Mouse (Mus musculus): ENCODE results near the gene Rps19bp1. TPM values are rescaled to one million over a fixed set of nuclear protein-coding genes. Genes with fewer than 3 reads are reported as not detected.

The Rps19bp1 gene
- polyA plus RNA-seq, 1 experiment from 2014 or later = 63.8 TPM

DNA sequence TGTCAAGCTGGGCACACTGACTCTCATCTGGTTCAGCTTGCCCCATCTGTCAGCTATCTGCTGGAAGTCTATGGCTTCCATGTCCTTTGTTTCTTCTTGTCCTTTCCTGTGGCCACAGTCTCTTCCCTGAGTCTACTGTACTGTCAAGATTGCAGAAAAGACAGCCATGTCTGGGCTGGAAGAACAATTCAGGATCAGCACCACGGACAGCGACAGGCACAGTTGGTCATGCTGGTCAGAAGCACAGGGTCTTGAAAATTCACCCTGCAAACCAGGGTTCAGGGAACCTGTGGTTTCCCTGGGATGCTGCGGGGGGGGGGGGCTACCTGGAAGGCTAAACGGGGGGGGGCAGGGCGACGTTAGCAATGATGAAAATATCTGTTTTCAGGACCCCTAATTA, 13.5 kb upstream of the Rps19bp1 start:
- Histone ChIP-seq H3K9me3 (replicated peaks) (no peaks in the 10 kb centered on the region), H3K9ac (no peak overlapping the region), H3K4me3 (no peak overlapping the region), H3K4me1 (peaks cover 4% of the 10 kb centered on the region; the same call in 1 of the 2 replicates), H3K27ac (no peak overlapping the region), H3K27me3 (peaks cover 33% of the 10 kb centered on the region; the same call in 1 of the 2 replicates), H3K36me3 (ENCODE audit: poor library complexity, severe bottlenecking) (no peaks in the 10 kb centered on the region), H3K4me2 (no peak overlapping the region)
- ATAC-seq = no peak
- 2% methylated on average over 6 of the region's 6 CpGs for WGBS

DNA sequence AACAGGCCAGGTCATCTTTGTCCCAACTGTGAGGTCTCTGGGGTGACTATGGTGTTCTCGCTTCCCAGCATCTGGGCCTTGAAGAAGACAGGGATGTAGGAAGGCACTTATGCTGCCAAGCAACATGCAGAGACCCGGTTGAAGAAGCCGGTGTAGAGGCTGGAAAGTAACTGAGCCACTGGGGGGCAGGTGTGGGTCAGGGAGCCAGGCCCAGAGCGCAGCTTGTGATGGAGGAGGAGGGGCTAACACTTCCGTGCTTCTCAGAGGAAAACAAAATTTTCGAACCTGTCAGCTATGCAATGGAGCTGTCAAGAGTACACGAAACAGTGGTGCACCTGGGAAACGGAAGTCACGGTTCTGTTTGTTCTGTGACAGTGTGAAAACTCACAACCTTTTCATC, 13.0 kb upstream of the Rps19bp1 start:
- ATAC-seq = no peak
- H3K9ac ChIP-seq = no peak overlapping the region
- peaks cover 9% of the 10 kb centered on the region for H3K4me1 ChIP-seq
- no peak overlapping the region for H3K4me2 ChIP-seq
- no peaks in the 10 kb centered on the region for H3K9me3 ChIP-seq (replicated peaks)
- no peak overlapping the region for H3K27ac ChIP-seq
- peaks cover 28% of the 10 kb centered on the region; the same call in 1 of the 2 replicates for H3K27me3 ChIP-seq
- no peak overlapping the region for H3K4me3 ChIP-seq
- 43% methylated on average over 9 of the region's 9 CpGs for WGBS
- H3K36me3 ChIP-seq (ENCODE audit: poor library complexity, severe bottlenecking) = no peaks in the 10 kb centered on the region

DNA sequence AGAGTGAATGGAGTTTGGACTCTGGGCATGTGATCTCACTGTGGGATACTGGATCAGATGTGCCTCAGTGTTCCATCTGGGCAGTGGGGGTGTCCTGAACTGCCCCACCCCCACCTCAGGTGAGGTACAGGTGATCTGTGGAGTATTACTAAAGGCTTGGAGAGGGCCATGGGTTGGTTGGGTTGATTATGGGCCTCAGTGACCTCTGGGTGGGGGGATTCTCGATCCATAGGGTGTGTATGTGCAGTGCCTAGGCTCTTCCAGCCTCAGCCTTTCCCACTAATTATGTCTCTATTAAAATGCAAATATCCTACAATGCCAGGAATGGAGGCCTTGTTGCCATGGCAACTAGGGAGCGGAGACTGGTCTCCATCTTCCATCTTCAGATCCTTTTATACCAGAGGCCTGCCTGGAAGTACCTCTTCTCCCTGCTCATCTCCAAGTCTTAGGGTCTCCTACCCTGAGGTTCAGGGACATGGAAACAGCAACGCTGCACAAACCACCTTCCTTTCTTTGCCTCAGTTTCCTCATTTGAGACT, 7.8 kb upstream of the Rps19bp1 start:
- Histone ChIP-seq H3K36me3 (ENCODE audit: poor library complexity, severe bottlenecking) (no peaks in the 10 kb centered on the region), H3K4me1 (peaks cover 9% of the 10 kb centered on the region), H3K4me3 (no peak overlapping the region), H3K4me2 (no peak overlapping the region), H3K9me3 (replicated peaks) (peaks cover 14% of the 10 kb centered on the region; the same call in 1 of the 2 replicates), H3K27me3 (0 out of 2 replicates have a peak, but pooled peaks cover 9% of the 10 kb centered on the region), H3K9ac (no peak overlapping the region), H3K27ac (no peak overlapping the region)
- no peak for ATAC-seq
- 38% methylated on average over 3 of the region's 3 CpGs for WGBS

DNA sequence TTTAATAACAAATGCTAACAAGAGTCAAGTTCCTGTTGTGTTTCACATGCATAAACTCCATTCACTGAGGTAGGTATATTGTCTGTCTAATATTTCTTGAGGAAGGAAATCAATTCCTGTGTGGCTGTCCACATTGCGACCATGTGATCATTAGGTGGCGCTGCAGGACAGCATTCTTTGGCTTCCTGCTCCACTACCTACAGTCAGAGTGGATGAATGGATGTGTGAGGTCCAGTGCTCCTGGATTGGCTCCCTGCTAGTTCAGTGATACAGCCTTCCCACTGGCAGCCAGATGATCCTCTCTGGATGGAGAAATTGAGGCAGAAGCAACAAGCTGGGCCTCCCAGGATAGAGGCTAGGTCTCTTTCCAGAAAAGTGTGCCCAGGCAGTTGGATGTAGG, 2.2 kb upstream of the Rps19bp1 start:
- Histone ChIP-seq H3K4me1 (peaks cover 19% of the 10 kb centered on the region), H3K27me3 (0 out of 2 replicates have a peak, but pooled peaks cover 3% of the 10 kb centered on the region), H3K9me3 (replicated peaks) (peaks cover 14% of the 10 kb centered on the region; the same call in 1 of the 2 replicates), H3K9ac (no peak overlapping the region), H3K36me3 (ENCODE audit: poor library complexity, severe bottlenecking) (no peaks in the 10 kb centered on the region), H3K4me2 (no peak overlapping the region), H3K4me3 (no peak overlapping the region), H3K27ac (no peak overlapping the region)
- 0 out of 2 replicates have a peak, but pooled peaks have one; percentile 52 for ATAC-seq
- WGBS = 2% methylated on average over 2 of the region's 2 CpGs

DNA sequence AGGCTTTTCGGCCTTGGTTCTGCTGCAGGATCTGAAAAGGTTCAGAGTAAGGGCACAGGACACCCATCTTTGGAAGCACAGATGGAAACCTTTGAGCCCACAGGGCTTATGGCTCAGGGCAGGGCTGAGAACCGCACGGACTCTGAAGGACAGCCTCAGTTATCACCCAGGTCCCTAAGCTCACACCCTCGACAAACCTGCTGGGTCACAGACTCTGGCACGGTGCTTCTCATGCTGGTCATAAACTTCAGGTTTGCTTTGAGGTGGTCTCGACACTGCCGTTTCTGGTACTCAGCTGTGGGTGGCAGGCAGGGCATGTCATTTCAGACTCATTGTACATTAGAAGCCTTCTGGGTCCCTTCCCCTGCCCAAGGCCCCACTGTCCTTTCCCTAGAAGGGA, 3.0 kb downstream of the Rps19bp1 start:
- no peaks in the 10 kb centered on the region for H3K27me3 ChIP-seq
- peaks cover 44% of the 10 kb centered on the region for H3K36me3 ChIP-seq (ENCODE audit: poor library complexity, severe bottlenecking)
- no peak overlapping the region for H3K4me2 ChIP-seq
- no peak for ATAC-seq
- H3K9ac ChIP-seq = no peak overlapping the region
- peaks cover 45% of the 10 kb centered on the region for H3K4me1 ChIP-seq
- 89% methylated on average over 7 of the region's 7 CpGs for WGBS
- no peak overlapping the region for H3K4me3 ChIP-seq
- no peaks in the 10 kb centered on the region for H3K9me3 ChIP-seq (replicated peaks)
- H3K27ac ChIP-seq = no peak overlapping the region

DNA sequence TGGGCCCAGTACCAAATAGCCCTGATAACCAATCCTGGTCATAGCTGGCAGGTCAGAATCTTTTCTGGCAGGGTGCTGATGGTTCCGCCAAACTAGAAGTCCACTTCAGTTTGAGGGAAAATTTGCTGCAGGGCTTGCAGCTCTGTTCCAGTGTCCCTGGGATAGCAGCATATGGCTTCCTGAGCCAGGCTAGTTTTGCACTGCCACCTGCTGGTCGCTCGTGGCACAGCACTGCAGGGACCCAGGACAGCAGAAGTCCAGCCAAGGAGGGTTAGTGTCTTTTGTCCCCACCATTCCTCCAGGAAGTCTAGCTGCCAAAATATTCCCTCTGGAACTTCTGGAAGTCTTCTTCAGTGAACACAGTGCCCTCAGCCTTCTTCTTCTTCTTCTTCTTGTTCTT, 3.4 kb downstream of the Rps19bp1 start:
- no peaks in the 10 kb centered on the region for H3K9me3 ChIP-seq (replicated peaks)
- H3K27ac ChIP-seq = peak overlapping the region; percentile 28; the same call in 1 of the 2 replicates
- H3K4me1 ChIP-seq = peaks cover 45% of the 10 kb centered on the region
- no peak overlapping the region for H3K4me2 ChIP-seq
- H3K27me3 ChIP-seq = no peaks in the 10 kb centered on the region
- H3K9ac ChIP-seq = no peak overlapping the region
- WGBS = 18% methylated on average over 3 of the region's 3 CpGs
- peaks cover 45% of the 10 kb centered on the region for H3K36me3 ChIP-seq (ENCODE audit: poor library complexity, severe bottlenecking)
- no peak for ATAC-seq
- H3K4me3 ChIP-seq = no peak overlapping the region

DNA sequence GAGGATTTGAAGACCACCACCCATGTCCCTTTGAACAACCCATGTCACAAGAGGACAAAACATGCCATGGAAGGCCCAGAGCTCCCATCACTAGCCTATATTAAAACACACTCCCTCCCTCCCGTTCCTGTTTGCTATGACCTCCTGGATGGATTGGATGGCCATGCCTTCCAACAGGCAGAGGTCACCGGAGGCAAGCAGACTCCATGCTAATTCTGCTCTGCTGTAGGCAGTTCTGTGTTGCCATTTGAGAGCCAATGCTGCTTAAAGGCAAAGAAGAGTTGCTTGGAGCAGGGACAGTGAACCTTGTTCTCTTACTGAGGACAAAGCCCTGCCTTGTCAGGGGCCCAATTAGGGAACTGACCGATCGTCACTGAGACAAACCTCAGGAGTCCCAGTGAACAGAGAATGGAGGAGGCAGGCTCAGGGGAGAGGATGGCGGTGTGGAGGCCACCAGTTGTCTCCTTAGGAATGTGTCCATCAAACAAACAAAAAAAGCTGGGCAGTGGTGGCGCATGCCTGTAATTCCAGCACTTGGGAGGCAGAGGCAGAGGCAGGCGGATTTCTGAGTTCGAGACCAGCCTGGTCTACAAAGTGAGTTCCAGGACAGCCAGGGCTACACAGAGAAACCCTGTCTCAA, 4.6 kb downstream of the Rps19bp1 start:
- ATAC-seq = no peak
- Histone ChIP-seq H3K27me3 (no peaks in the 10 kb centered on the region), H3K4me3 (no peak overlapping the region), H3K4me1 (peaks cover 44% of the 10 kb centered on the region), H3K9me3 (replicated peaks) (no peaks in the 10 kb centered on the region), H3K27ac (no peak overlapping the region), H3K4me2 (no peak overlapping the region), H3K9ac (no peak overlapping the region), H3K36me3 (ENCODE audit: poor library complexity, severe bottlenecking) (peaks cover 45% of the 10 kb centered on the region)
- 74% methylated on average over 8 of the region's 8 CpGs for WGBS

DNA sequence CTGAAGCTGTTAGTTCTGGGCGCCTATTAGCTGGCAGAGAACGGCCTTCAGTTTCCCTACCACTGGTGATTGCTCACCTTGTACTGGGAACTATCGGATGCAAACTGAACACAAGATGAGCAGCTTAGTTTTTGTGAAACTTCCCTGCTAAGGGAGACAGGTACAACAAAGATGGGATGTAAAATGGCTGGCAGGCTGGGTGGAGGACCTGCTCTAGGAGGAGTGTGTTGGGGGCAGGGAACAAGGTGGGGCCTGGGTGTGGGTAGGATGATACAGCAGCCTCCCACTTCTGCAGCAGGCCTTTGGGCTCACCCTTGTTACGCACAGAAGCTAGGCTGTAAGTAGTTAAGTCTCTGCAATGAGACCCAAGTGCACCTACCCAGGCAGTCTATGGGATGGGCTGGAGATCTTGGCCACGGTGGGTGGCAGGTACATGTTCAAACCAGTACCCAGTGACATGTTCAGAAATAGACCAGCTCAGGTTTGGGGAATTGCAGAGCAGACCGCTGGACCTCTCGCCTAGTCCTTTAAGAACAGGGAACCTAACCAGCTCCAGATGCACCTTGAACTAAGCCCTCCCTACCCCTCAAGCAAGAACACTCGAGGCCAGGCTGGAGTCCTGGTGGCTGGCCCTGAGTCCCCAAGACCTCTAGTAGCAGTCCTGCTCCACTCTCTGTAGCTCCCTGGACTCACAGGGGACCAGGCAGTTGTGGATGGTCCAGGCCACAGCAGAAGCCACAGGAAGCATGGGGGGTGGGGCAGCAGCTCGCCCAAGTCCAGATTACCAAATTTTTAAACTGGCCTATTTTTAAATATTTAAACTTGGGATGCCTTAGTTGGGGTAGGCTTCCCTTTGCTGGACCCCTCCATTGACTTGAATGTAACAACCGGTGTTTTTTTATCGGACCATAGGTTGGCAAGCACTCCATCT, 5.6 kb downstream of the Rps19bp1 start:
- WGBS = 70% methylated on average over 11 of the region's 11 CpGs
- H3K9ac ChIP-seq = peak overlapping the region; percentile 26; the same call in 1 of the 2 replicates

DNA sequence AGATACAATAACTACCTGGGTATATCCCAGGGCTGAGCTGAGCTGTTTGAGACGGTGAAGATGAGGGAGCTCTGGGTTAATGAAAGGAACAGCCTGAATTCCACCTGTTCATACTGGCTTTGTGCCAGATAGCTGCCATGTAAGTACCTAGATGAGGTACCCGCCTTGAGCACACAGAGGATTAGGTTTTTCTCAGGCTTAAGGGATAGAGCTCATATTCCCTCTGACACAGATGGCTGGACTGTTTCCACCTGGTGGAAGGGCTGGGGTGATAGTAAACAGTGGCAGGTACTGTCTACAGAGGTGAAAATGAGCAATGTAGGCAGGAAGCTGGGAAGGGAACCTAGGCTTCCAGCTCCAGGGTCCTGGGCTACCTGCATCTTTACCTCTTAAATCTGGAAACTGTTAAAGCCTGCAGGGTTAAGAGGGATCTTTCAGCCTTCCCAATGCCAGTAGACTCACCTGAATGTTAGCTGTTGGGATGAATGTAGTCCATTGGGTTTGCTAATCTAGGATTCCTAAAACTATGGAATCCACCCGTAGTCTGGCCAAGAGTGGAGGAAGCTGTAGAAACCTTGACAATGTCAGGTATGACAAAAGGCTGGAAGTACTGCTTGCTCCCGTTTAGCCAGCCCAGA, 6.4 kb downstream of the Rps19bp1 start:
- Histone ChIP-seq H3K4me2 (peak overlapping the region; percentile 87), H3K36me3 (ENCODE audit: poor library complexity, severe bottlenecking) (peaks cover 45% of the 10 kb centered on the region), H3K4me1 (peaks cover 48% of the 10 kb centered on the region), H3K27ac (peak overlapping the region; percentile 67), H3K9me3 (replicated peaks) (no peaks in the 10 kb centered on the region), H3K4me3 (peak overlapping the region; percentile 99), H3K9ac (peak overlapping the region; percentile 100), H3K27me3 (no peaks in the 10 kb centered on the region)
- WGBS = 32% methylated on average over 4 of the region's 4 CpGs
- no peak for ATAC-seq

More for the DNA sequence above, 5.6 kb downstream of the Rps19bp1 start:
- Histone ChIP-seq H3K4me1 (peaks cover 49% of the 10 kb centered on the region), H3K36me3 (ENCODE audit: poor library complexity, severe bottlenecking) (peaks cover 45% of the 10 kb centered on the region), H3K4me2 (peak overlapping the region; percentile 87), H3K27ac (peak overlapping the region; percentile 67; the same call in 1 of the 2 replicates), H3K4me3 (peak overlapping the region; percentile 99; the same call in 1 of the 2 replicates), H3K27me3 (no peaks in the 10 kb centered on the region), H3K9me3 (replicated peaks) (no peaks in the 10 kb centered on the region)
- ATAC-seq = no peak

DNA sequence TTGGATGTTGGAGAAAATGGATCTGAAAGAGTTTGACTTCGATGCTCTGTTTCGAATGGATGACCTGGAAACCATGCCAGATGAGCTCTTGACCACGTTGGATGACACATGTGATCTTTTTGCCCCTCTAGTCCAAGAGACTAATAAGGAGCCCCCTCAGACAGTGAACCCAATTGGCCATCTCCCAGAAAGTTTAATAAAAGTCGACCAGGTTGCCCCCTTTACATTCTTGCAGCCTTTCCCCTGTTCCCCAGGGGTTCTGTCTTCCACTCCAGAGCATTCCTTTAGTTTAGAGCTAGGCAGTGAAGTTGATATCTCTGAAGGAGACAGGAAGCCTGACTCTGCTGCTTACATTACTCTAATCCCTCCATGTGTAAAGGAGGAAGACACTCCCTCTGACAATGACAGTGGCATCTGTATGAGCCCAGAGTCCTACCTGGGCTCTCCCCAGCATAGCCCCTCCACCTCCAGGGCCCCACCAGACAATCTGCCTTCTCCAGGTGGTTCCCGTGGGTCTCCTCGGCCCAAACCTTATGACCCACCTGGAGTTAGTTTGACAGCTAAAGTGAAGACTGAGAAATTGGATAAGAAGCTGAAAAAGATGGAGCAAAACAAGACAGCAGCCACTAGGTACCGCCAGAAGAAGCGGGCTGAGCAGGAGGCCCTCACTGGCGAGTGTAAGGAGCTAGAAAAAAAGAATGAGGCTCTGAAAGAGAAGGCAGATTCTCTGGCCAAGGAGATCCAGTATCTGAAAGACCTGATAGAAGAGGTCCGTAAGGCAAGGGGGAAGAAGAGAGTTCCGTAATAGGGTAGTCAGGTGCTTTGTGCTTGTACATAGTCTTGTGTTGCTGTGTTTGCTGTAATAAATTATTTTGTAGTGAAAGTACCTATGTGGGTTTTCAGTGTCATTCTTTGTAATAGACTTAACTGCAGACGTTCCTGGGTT, 7.2 kb downstream of the Rps19bp1 start:
- 65% methylated on average over 12 of the region's 12 CpGs for WGBS
- Histone ChIP-seq H3K9me3 (replicated peaks) (no peaks in the 10 kb centered on the region), H3K4me2 (peak overlapping the region; percentile 87), H3K27ac (peak overlapping the region; percentile 97), H3K27me3 (no peaks in the 10 kb centered on the region), H3K9ac (peak overlapping the region; percentile 100), H3K4me1 (peaks cover 44% of the 10 kb centered on the region), H3K4me3 (peak overlapping the region; percentile 99), H3K36me3 (ENCODE audit: poor library complexity, severe bottlenecking) (peaks cover 49% of the 10 kb centered on the region)
- no peak for ATAC-seq

DNA sequence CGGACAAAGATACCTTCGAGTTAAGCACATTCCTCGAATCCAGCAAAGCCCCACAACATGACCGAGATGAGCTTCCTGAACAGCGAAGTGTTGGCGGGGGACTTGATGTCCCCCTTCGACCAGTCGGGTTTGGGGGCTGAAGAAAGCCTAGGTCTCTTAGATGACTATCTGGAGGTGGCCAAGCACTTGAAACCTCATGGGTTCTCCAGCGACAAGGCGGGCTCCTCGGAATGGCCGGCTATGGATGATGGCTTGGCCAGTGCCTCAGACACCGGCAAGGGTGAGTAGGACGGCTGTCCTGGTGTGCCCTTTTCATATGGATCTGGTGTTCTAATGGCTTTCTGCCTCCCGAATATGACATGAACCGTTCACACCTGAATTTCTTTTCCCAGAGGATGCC, 7.9 kb downstream of the Rps19bp1 start:
- H3K27ac ChIP-seq = peak overlapping the region; percentile 97
- peak overlapping the region; percentile 87 for H3K4me2 ChIP-seq
- 11% methylated on average over 16 of the region's 16 CpGs for WGBS
- no peaks in the 10 kb centered on the region for H3K27me3 ChIP-seq
- peak overlapping the region; percentile 100 for H3K9ac ChIP-seq
- H3K36me3 ChIP-seq (ENCODE audit: poor library complexity, severe bottlenecking) = peaks cover 55% of the 10 kb centered on the region
- peak overlapping the region; percentile 99 for H3K4me3 ChIP-seq
- no peak for ATAC-seq
- no peaks in the 10 kb centered on the region for H3K9me3 ChIP-seq (replicated peaks)
- H3K4me1 ChIP-seq = peaks cover 44% of the 10 kb centered on the region

Measured in forebrain, embryonic 13.5 days (tissue).